Mouse (Mus musculus): ENCODE results near the gene Fate1. TPM values are rescaled to one million over a fixed set of nuclear protein-coding genes. Genes with fewer than 3 reads are reported as not detected.

Gene Fate1
- not detected in 2 replicates for polyA plus RNA-seq (2012; ENCODE audit: low replicate concordance)

GRCm38 (mm10) chrX:71972686-71973085 is at the start of gene Fate1:
Fate1 (plus strand) TSS chrX:71972986.

DNA sequence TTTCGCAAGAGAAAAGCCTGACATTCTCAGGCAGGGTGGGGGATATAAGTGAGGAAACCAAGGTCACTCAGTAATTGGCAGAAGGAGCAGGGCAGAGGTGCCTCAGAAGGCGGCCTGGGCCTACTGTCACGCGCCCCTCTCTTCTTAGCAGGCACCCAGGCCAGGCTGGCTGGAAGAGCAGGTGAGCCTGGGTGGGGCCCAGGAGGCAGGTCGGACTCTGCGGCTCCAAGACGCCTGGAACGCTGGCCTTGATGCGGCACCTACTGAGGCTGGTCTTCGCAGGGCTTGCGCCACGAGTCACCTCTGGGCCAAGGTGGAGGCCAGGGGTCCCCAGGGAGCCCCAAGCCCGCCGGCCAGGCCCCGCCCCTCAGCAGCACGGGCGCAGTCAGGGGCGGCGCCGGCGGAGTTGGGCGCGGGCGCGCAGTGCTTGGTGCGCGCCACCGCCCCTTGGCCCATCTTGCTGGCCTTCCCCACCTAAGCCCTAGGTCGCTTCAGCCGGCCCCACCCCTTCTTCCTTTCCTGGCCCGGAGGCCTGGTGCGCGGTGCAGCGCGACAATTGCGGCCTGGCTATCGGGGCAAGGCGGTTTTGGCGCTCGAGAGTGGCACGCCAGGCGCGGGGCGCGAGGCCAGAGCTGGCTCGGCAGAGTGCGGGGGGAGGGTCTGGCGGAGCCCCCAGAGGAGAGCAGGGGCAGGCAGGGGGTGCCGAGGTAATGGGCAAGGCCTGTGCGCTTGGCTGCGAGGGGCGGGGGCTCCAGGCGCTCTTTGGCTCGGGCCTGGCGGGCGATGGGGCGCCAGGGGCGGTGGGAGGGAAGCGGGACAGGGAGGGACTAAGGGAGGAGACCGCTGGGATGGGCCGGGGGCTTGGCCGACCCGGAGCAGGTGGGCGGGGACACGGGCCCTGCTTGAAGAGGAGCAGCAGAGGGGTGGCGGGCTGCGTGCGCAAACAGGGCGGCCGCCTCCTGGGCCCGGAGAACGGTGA is 10.4 kb upstream of the Fate1 start, which contains the start of gene Prrg3:
Gene Prrg3, plus strand, starts transcription at position 552 of the 979 bp plus-strand sequence.

GRCm38 (mm10) chrX:71991549-71991948 is 18.8 kb downstream of the Fate1 start, which contains the start of gene Cnga2:
Cnga2 (plus strand) TSS chrX:71991849.

Other genes starting within 250 kb of the Fate1 start
- 1.1 and 4.1 TPM in 2 replicates for gene Vma21, start 157.1 kb upstream of the Fate1 start, polyA plus RNA-seq (2012; ENCODE audit: low replicate concordance)
- not detected in 2 replicates for gene Gm1141, start 52.0 kb upstream of the Fate1 start, polyA plus RNA-seq (2012; ENCODE audit: low replicate concordance)
- not detected in 2 replicates for gene Prrg3, start 10.4 kb upstream of the Fate1 start, polyA plus RNA-seq (2012; ENCODE audit: low replicate concordance)
- gene Cnga2, start 18.9 kb downstream of the Fate1 start, polyA plus RNA-seq (2012; ENCODE audit: low replicate concordance) = not detected in 2 replicates
- not detected in 2 replicates for gene Magea4, start 249.0 kb downstream of the Fate1 start, polyA plus RNA-seq (2012; ENCODE audit: low replicate concordance)

Measured in leukemia stem cell, adult 10-12 weeks (primary cell).